Mouse (Mus musculus) embryonic facial prominence, embryonic 10.5 days (tissue): Measurements from ENCODE around the gene Abracl. TPM values are rescaled to one million over a fixed set of nuclear protein-coding genes. Genes with fewer than 3 reads are reported as not detected.
A peak's percentile ranks its signal among the peaks of the same experiment; 100 is the strongest.

Source experiments
- DNase-seq: peaks from one replicate; pipeline ENCODE4 v3.0.0-alpha.2; 2017; ENCODE audit warnings: low spot score
- H3K27ac ChIP-seq: fragments of 300-500 bp; sonication (generic); replicated peaks from 2 replicates; pipeline ENCODE4 v1.5.1; 2016; ENCODE audit warnings: mild to moderate bottlenecking
- H3K27me3 ChIP-seq: fragments of 300-500 bp; sonication (generic); replicated peaks from 2 replicates; pipeline ENCODE4 v1.6.1; 2016; ENCODE audit warnings: low read depth, mild to moderate bottlenecking; ENCODE audit not compliant: poor library complexity, severe bottlenecking
- H3K36me3 ChIP-seq: fragments of 300-500 bp; sonication (generic); replicated peaks from 2 replicates; pipeline ENCODE4 v1.6.1; 2016; ENCODE audit warnings: mild to moderate bottlenecking, moderate library complexity
- H3K4me1 ChIP-seq: fragments of 300-500 bp; sonication (generic); 2 replicates; pipeline ENCODE4 v1.6.1; 2016
- H3K4me3 ChIP-seq: fragments of 300-500 bp; sonication (generic); 2 replicates; pipeline ENCODE4 v1.5.1; 2016; ENCODE audit warnings: mild to moderate bottlenecking, moderate library complexity
- H3K9me3 ChIP-seq: fragments of 300-500 bp; sonication (generic); 2 replicates; pipeline ENCODE4 v1.6.1; 2016; ENCODE audit warnings: mild to moderate bottlenecking
- WGBS: fragments of 180-500 bp; shearing (Covaris S2); methylation state at CpG from one replicate; pipeline ENCODE4 v1.1.7; 2016; 5-methylcytosine and 5-hydroxymethylcytosine counted together
- polyA plus RNA-seq: library from polyadenylated mRNA; unstranded; fragments of >200 nt; fragmentation: Nextera tagmentation; extraction: Ambion mirVana; gene quantifications from 2 replicates; pipeline ENCODE4 v1.2.1, GENCODE M21; 2016

The Abracl gene
- polyA plus RNA-seq, 1 experiment from 2014 or later, result 163 TPM

DNA sequence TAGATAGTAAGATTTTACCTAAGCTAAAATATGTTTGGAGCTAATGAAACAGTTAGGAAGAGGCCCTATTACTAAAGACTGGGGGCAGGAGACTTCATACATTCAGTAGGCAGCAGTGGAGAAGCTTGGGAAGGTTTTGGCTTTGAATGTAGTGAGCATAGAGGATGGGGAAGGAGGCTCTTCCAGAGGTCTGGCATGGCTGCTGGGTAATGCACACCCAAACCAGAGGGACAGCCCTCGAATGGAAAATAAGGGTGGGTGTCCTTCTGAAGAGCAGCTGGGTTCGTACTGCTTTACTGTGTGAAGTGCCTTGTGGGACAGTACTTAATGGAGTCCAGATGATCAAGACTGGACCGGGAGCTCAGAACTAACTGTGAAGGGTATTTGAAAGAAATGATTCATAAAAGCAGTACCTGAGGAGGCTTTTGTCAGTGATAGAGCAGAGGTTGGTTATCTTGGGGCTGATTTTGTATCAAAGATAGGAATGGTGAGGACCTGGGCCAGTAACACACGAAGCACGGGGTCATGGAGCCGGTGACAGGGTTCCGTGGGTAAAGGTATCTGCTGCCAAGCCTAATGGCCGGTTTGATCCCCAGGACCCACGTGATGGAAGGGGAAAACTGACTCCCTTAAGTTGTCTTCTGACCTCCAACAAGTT lies 35.7 kb upstream of the Abracl start:
- Histone ChIP-seq H3K4me3 (no peak overlapping the region), H3K27me3 (no peaks in the 10 kb centered on the region), H3K36me3 (no peaks in the 10 kb centered on the region; the same call in 1 of the 2 replicates), H3K9me3 (no peaks in the 10 kb centered on the region), H3K27ac (no peak overlapping the region), H3K4me1 (peaks cover 33% of the 10 kb centered on the region)
- DNase-seq, result no peak
- 84% methylated on average over 9 of the region's 9 CpGs for whole genome bisulfite sequencing

DNA sequence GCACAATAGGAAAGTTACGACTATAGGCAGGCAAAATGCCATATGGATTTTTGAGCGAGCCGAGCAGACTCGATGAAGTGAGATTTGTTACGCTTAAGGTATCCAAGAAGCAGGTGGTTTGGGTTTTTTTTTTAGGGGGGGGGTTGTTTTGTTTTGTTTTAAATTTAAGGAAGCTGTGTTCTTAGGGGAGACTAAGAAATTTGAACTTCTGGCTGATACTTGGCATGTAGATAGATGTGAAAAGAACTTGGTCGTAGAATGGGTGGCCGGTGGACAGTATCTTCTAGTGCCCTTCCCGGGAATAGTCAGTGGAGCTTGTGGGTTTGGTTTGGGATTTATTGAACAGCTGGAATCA lies 33.3 kb upstream of the Abracl start:
- H3K4me1 ChIP-seq, result peaks cover 33% of the 10 kb centered on the region
- H3K27me3 ChIP-seq, result no peaks in the 10 kb centered on the region
- no peaks in the 10 kb centered on the region for H3K36me3 ChIP-seq
- DNase-seq, result no peak
- H3K4me3 ChIP-seq, result peak overlapping the region; percentile 90
- H3K27ac ChIP-seq, result peak overlapping the region; percentile 93
- 2% methylated on average over 8 of the region's 8 CpGs for WGBS
- no peaks in the 10 kb centered on the region for H3K9me3 ChIP-seq

DNA sequence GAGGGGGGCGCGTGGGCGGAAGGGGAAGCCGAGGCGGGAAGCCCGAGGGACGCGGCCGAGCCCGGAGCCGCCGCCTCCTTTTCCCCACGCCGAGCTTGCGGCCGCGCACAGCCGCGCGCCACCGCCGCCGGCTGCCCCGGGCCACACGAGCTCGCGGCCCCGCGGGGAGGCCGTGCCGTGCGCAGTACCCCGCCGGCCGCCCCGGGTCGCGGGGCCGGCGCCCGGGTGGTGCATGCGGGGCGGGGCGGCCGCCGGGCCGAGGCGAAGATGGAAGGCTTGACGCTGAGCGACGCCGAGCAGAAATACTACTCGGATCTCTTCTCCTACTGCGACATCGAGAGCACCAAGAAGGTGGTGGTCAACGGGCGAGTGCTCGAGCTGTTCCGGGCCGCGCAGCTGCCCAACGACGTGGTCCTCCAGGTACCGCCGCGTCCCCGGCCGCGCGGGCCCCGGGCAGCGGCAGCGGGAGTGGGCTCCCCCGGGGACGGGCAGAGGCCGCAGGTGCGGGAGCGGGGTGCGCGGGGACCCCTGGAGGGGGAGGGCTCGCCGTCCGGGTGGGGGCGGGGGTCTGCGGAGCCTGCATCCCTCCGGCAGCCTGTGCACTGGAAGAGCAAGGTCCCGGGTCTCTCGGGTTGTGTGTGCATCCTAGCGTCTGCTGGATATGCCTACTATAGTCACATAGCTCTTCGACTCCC lies 32.8 kb upstream of the Abracl start, which contains the start of gene Reps1:
Reps1 (plus strand) TSS at position 166 of the 695 bp plus-strand sequence.
- Histone ChIP-seq H3K4me3 (peak within 1 kb of the TSS; percentile 90), H3K27ac (peak within 1 kb of the TSS; percentile 93), H3K9me3 (no peaks in the 10 kb centered on the region), H3K4me1 (peaks cover 33% of the 10 kb centered on the region), H3K36me3 (no peaks in the 10 kb centered on the region), H3K27me3 (no peaks in the 10 kb centered on the region)
- peak; percentile 76 for DNase-seq
- 1% methylated on average over 90 of the region's 90 CpGs for WGBS

DNA sequence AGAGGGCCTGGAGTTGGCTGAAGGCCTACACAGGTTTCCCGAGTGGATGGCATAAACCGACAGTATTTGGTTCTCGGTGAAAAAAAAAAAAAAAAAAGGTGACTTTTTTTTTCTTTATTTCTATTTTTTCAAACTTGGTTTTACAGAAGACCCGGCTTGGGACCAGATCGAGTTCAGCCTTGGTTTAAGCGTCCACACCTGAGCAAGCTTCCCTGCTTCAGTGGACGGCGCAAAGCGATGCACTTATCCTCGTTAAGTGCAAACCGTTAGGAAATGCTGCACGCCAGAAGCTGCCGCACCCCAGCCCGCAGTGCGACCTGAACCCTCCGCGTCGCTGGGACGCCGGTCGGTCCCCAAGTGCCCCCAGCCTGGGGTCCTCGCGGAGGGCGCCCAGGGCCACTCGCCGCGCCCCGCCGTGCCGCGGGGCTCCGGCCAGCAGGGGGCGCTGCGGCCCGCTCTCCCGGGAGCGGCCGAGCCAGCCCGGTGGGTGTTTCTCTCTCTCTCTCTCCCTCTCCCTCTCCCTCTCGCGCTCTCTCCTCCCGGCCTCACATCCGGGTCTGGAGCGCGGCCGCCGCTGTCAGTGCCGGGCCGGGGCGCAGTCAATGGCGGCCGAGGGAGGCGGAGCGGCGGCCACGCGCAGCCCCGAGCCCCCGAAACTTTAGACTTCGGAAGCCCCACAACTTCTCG lies 32.1 kb upstream of the Abracl start:
- Histone ChIP-seq H3K36me3 (no peaks in the 10 kb centered on the region), H3K27me3 (no peaks in the 10 kb centered on the region), H3K9me3 (no peaks in the 10 kb centered on the region), H3K4me3 (peak overlapping the region; percentile 90), H3K27ac (peak overlapping the region; percentile 93), H3K4me1 (peaks cover 33% of the 10 kb centered on the region)
- DNase-seq, result peak; percentile 93
- 2% methylated on average over 58 of the region's 61 CpGs for WGBS

DNA sequence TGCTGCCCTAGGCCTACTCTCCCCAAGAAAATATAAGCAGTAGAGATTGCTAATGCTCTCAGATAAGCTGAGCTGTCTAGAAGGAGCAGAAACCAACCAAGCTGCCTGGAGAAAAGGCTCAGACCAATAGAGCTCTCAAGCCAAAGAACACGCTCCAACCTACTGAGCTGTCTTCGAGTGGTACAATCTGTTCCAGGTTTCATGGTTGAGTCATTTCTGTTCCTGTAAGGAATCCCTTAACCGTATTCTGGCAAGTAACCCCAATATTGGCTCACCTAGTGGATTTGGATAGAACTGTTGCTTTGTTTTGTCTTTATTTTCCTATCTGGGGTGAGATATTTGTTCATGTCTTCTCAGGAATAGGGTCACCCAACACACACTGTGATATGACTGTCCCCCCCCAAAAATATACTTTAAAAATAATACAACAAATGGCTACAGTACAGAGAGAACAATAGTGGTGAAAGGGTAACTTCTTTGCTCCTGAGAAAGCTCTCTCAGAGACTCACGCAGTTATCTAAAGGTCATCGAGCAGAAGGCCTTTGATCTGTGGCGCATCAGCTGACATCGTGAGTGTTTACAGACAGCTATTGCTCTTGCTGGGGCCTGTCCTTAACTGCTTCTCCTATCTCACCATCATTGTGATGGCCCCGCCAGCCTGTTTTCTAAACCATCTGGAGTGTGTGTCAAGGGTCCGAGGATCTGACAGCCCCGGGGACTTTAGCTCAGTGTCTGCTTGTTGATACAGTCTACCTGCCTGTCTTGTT lies 24.5 kb upstream of the Abracl start:
- WGBS, result 71% methylated on average over 10 of the region's 10 CpGs
- no peak overlapping the region for H3K4me3 ChIP-seq
- peak; percentile 28 for DNase-seq
- no peak overlapping the region for H3K27ac ChIP-seq
- H3K4me1 ChIP-seq, result peaks cover 4% of the 10 kb centered on the region; the same call in 1 of the 2 replicates
- no peaks in the 10 kb centered on the region for H3K9me3 ChIP-seq
- no peaks in the 10 kb centered on the region for H3K36me3 ChIP-seq
- H3K27me3 ChIP-seq, result no peaks in the 10 kb centered on the region

DNA sequence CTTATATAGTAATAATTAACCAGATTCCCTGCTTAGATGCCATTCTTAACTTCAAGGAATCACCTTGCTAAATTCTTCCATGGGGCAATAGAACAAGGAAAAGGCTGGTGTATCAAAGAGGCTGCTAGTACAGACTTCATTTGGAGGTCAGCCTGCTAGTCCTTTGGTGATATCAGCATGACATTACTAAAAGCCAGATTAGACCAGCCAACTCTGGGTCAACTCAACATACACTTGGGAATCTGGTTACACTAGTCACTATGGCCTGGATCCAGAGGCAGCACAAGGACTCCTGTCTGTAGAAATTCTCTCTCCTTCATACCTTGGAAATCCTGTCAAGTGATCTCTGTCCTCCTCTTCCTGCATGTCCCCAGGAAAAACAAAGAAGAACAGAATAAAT lies 23.3 kb upstream of the Abracl start:
- Histone ChIP-seq H3K27me3 (no peaks in the 10 kb centered on the region), H3K4me1 (peaks cover 4% of the 10 kb centered on the region; the same call in 1 of the 2 replicates), H3K36me3 (no peaks in the 10 kb centered on the region), H3K9me3 (no peaks in the 10 kb centered on the region), H3K4me3 (no peak overlapping the region), H3K27ac (no peak overlapping the region)
- DNase-seq, result peak; percentile 0

DNA sequence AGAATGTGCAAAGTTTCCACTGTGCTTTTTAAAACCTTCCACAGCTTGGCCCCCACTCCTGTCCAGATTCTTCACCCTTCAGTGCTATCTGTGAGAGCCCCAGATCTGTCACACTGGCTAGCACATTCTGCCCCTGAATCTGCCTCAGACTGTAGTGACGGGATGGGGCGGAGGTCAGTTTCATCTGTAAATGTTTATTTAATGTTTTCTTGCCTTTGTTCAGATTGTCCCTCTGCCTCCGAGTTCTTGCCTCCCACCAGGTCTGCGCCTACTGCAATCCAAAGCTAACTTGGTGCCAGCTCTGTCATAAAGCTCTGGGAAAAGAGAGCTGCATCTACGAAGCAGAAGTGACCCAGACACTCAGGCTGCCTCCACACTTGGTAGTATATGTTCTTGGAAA lies 13.8 kb upstream of the Abracl start:
- 81% methylated on average over 5 of the region's 5 CpGs for WGBS
- Histone ChIP-seq H3K36me3 (no peaks in the 10 kb centered on the region), H3K9me3 (no peaks in the 10 kb centered on the region), H3K27me3 (no peaks in the 10 kb centered on the region), H3K27ac (no peak overlapping the region), H3K4me3 (no peak overlapping the region), H3K4me1 (no peaks in the 10 kb centered on the region)
- peak; percentile 5 for DNase-seq

DNA sequence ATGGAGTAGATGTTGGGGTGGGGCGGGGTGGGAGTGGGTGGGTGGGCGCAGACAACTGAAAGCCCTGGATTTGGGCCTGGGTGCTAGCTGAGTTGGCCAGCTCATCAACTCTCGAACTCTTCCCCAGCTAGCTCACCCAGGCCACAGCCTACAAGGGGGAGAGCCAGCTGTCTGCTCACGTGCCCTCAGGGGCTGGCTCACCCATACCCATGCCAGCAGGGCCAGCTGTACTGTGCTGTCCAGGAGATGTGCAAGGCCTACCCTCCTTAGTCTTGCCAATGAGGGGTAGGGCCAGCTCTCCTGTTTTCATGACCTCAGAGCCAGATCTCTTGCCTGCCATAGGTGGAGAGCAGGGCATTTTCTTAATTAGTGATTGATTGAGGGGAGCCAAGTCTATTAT lies 11.3 kb upstream of the Abracl start:
- peak; percentile 6 for DNase-seq
- 84% methylated on average over 4 of the region's 4 CpGs for WGBS
- Histone ChIP-seq H3K27me3 (no peaks in the 10 kb centered on the region), H3K27ac (no peak overlapping the region), H3K4me1 (no peaks in the 10 kb centered on the region), H3K36me3 (no peaks in the 10 kb centered on the region), H3K9me3 (no peaks in the 10 kb centered on the region), H3K4me3 (no peak overlapping the region)

DNA sequence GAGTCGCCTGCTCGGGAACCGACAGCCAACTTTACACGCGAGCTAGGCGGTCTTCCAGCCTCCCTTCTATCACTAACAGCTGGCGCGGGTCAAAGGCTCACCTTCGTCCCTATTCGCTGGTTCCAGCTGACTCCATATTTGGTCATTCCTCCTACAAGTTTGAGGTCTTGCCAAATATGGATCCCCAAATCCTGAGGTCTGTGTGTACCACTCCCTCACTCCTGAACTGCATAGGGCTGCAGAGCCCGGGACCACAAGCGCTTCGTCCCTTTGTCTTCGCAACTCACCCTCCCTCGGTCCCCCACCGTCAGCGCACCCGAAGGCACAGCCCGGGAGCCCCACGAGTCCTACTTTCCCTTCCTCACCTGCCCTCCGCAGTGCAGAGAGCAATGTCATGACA lies 776 bp downstream of the Abracl start:
- no peaks in the 10 kb centered on the region for H3K27me3 ChIP-seq
- DNase-seq, result peak; percentile 87
- WGBS, result 0% methylated on average over 21 of the region's 21 CpGs
- 0 out of 2 replicates have a peak, but pooled peaks cover 4% of the 10 kb centered on the region for H3K9me3 ChIP-seq
- peak overlapping the region; percentile 98 for H3K27ac ChIP-seq
- H3K4me1 ChIP-seq, result peaks cover 15% of the 10 kb centered on the region
- peak overlapping the region; percentile 83 for H3K4me3 ChIP-seq
- H3K36me3 ChIP-seq, result peaks cover 22% of the 10 kb centered on the region

DNA sequence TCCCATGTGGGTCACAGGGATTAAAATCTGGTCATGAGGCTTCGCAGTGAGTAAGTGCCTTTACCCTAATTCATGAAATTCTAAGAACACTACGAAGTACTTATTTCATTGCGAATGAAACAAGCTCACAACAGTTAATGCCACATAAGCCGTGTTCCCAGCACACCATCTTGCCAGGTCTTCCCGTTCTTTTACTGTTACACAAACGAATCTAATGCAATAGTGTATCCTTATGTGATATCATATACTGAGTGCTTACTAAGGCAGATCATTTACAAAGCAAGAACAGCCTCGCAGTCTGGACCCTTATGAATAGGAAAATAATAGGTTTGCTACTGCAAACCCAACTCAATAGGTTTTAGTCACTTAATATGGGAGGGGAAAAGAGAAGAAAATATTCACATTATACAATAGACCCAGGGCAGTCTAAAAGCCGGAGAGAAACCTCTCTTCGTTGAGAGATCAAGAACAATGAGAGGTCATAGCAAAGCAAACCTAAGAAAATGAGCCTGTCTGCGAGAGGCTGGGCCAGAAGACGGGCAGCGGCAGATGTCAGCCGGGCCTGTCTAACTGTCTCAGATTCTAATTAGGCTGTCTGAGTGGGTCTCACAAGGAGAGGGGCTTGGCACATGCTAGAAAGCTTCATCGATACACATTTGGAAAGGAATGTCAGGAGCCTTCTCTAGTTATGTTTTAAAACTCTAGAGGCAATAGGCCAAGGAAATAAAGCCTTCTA lies 1.3 kb downstream of the Abracl start:
- 40% methylated on average over 14 of the region's 14 CpGs for WGBS
- H3K9me3 ChIP-seq, result 0 out of 2 replicates have a peak, but pooled peaks cover 4% of the 10 kb centered on the region
- DNase-seq, result no peak

DNA sequence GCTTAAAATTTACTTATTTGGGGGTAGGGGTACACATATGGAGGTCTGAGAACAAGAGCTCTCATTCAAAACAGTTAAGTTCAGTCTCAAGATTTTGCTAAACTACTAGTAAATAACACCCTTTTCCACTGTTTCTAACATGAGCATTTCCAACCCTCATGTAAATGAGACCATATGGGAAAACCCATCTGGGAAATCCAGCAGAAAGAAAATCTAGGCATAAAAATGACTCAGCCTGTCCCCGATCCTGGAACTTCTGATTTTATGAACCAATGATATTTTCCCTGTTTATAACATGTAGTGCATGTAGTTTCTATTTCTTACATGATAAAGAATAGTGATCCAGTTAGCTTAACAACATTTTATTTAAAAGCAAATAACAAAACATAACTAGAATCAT lies 2.2 kb downstream of the Abracl start:
- 87% methylated on average over 1 of the region's 1 CpGs for WGBS
- no peaks in the 10 kb centered on the region for H3K27me3 ChIP-seq
- H3K4me3 ChIP-seq, result 0 out of 2 replicates have a peak overlapping the region, but pooled peaks have one; percentile 83
- DNase-seq, result no peak
- H3K4me1 ChIP-seq, result peaks cover 15% of the 10 kb centered on the region
- no peak overlapping the region for H3K27ac ChIP-seq
- H3K36me3 ChIP-seq, result peaks cover 37% of the 10 kb centered on the region
- 0 out of 2 replicates have a peak, but pooled peaks cover 4% of the 10 kb centered on the region for H3K9me3 ChIP-seq

More for the DNA sequence above, 1.3 kb downstream of the Abracl start:
- Histone ChIP-seq H3K27me3 (no peaks in the 10 kb centered on the region), H3K4me3 (peak overlapping the region; percentile 83), H3K4me1 (peaks cover 15% of the 10 kb centered on the region), H3K27ac (peak overlapping the region; percentile 98), H3K36me3 (peaks cover 28% of the 10 kb centered on the region)
